Mouse (Mus musculus) midbrain, postnatal 0 days (tissue): ENCODE measurements around the gene Bmpr1a. TPM values are rescaled to one million over a fixed set of nuclear protein-coding genes. Genes with fewer than 3 reads are reported as not detected.

ENCODE experiments used
- ATAC-seq: fragments of 200-750 bp; cut with Nextera tagmentation; 2 replicates; pipeline ENCODE4 v1.8.0; 2017; ENCODE audit warnings: moderate number of reproducible peaks, mild to moderate bottlenecking, moderate TSS enrichment, moderate library complexity; ENCODE audit not compliant: low FRiP score
- DNase-seq: peaks from one replicate; pipeline ENCODE4 v3.0.0-alpha.2; 2015; ENCODE audit warnings: low spot score
- H3K27ac ChIP-seq: fragments of 300-500 bp; sonication (generic); 2 replicates; pipeline ENCODE4 v1.5.1; 2014; ENCODE audit warnings: low read depth, mild to moderate bottlenecking, low read length, mixed read lengths
- H3K27me3 ChIP-seq: fragments of 300-500 bp; sonication (generic); 2 replicates; pipeline ENCODE4 v1.6.1; 2014; ENCODE audit warnings: low read length, control low read depth, mixed read lengths; ENCODE audit not compliant: insufficient read depth
- H3K36me3 ChIP-seq: fragments of 300-500 bp; sonication (generic); 2 replicates; pipeline ENCODE4 v1.6.1; 2014; ENCODE audit warnings: low read length, control low read depth, mixed read lengths; ENCODE audit not compliant: insufficient read depth
- H3K4me1 ChIP-seq: fragments of 300-500 bp; sonication (generic); 2 replicates; pipeline ENCODE4 v1.6.1; 2014; ENCODE audit warnings: mild to moderate bottlenecking, control low read depth, antibody characterized with exemption, low read length, mixed read lengths; ENCODE audit not compliant: insufficient read depth
- H3K4me2 ChIP-seq: fragments of 300-500 bp; sonication (generic); 2 replicates; pipeline ENCODE4 v1.6.1; 2014; ENCODE audit warnings: low read depth, mild to moderate bottlenecking, low read length, mixed read lengths; ENCODE audit not compliant: poor library complexity, severe bottlenecking
- H3K4me3 ChIP-seq: fragments of 300-500 bp; sonication (generic); 2 replicates; pipeline ENCODE4 v1.5.1; 2014; ENCODE audit warnings: low read depth, mild to moderate bottlenecking, low read length, moderate library complexity
- H3K9ac ChIP-seq: fragments of 300-500 bp; sonication (generic); replicated peaks from 2 replicates; pipeline ENCODE4 v1.6.1; 2014; ENCODE audit warnings: mild to moderate bottlenecking, low read length, moderate library complexity, mixed read lengths; ENCODE audit not compliant: poor library complexity, severe bottlenecking
- H3K9me3 ChIP-seq: fragments of 300-500 bp; sonication (generic); 2 replicates; pipeline ENCODE4 v1.6.1; 2016; ENCODE audit warnings: low read length, control low read depth
- CTCF ChIP-seq: IDR thresholded peaks from 2 replicates; pipeline ENCODE4 v1.5.1; 2016; ENCODE audit warnings: antibody characterized with exemption, mild to moderate bottlenecking
- WGBS: fragments of 180-500 bp; shearing (Covaris S2); extraction: QIAGEN DNeasy Blood & Tissue Kit; methylation state at CpG from one replicate; pipeline ENCODE4 v1.1.7; 2014; 5-methylcytosine and 5-hydroxymethylcytosine counted together
- polyA plus RNA-seq: library from polyadenylated mRNA; unstranded; fragments of >200 nt; fragmentation: Nextera tagmentation; extraction: Ambion mirVana; gene quantifications from 2 replicates; pipeline ENCODE4 v1.2.1, GENCODE M21; 2015
- total RNA-seq: library from RNA; depleted of rRNA; stranded (reverse); fragments of >200 nt; gene quantifications from 2 replicates; pipeline ENCODE4 v1.2.3, GENCODE M21; 2014

Bmpr1a gene
- total and polyA plus RNA-seq, 2 experiments from 2014 or later, result 14.0 to 42.5 TPM

DNA sequence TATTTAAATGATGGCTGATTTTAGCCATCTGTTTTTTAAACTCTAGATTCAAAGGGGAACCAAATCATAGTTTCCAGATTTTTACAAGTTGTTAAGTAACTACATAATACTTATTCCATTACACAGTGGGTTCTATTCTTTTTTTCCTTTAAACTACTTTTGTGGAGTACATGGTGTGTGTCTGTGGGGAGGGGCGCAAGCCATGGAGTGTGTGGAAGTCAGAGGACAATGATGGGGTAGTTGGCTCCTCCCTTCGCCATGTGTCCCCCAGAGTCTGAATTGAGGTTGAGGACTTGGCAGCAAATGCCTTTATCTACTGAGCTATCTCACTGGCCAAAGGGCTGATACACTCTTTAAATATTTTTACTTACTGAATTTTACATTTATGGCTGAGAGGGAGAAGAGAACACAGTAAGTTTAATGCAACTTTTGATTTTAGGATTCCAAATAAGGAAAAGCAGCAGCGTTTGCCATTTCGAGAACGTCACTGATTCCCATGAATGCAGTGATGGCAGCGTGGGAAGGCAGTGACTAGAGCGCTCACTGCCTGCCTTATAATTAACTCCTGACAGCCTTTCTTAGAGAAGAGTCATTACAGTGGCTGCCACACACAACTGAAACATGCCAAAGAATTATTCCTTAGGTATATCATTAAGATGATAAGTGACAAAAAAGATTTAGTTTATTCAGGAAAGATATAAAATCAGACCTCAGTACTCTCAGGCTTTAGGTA, 90.8 kb downstream of the Bmpr1a start:
- no peaks in the 10 kb centered on the region for H3K9me3 ChIP-seq
- H3K27ac ChIP-seq, result no peak overlapping the region
- no peak overlapping the region for H3K4me2 ChIP-seq
- 92% methylated on average over 7 of the region's 7 CpGs for WGBS
- H3K36me3 ChIP-seq, result peaks cover 24% of the 10 kb centered on the region; the same call in 1 of the 2 replicates
- no peak overlapping the region for H3K4me3 ChIP-seq
- no peak overlapping the region for H3K9ac ChIP-seq
- no peak for ATAC-seq
- no peaks in the 10 kb centered on the region for H3K4me1 ChIP-seq
- DNase-seq, result no peak
- TF ChIP-seq CTCF, result no peak
- H3K27me3 ChIP-seq, result no peaks in the 10 kb centered on the region

DNA sequence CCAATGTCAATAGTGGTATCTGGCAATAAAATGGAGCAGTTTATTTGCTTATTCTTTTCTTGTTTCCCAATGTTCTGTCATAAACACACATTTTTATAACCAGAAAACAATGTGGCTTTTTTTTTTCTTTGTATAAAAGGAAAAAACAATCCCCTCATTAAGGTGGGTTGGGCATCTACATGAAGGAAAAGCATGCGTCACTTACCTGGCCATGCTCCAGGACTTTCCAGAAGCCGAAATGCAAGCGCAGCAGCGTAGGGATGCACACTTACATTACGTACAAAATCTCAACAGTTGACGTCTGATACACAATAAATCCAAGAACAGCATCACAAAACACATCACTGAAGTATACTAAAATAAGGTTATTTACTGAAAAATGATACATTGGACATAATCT, 92.4 kb downstream of the Bmpr1a start:
- WGBS, result 94% methylated on average over 6 of the region's 6 CpGs
- Histone ChIP-seq H3K4me3 (no peak overlapping the region), H3K9ac (no peak overlapping the region), H3K4me2 (no peak overlapping the region), H3K36me3 (peaks cover 27% of the 10 kb centered on the region; the same call in 1 of the 2 replicates), H3K9me3 (no peaks in the 10 kb centered on the region), H3K27ac (no peak overlapping the region), H3K4me1 (no peaks in the 10 kb centered on the region), H3K27me3 (no peaks in the 10 kb centered on the region)
- DNase-seq, result no peak
- no peak for ATAC-seq
- no peak for TF ChIP-seq CTCF

DNA sequence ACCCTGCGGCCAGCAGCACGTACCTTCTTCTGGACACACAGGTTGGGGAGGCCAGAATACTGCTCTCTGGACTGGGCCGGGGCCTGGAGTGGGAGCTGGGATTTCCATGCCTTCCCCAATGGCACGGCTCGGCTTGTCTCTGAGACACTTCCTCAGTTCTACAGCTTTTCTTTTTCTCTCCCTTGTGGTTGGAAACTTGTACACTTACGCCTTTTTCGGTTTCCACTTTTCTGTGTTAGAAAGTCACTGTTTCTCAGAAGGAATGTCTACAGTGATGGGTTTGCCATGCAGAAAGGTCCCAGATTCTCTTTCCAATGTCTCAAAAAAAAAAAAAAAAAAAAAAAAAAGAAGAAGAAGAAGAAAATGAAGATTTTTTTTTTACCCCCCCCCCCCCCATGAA, 99.7 kb downstream of the Bmpr1a start:
- Histone ChIP-seq H3K4me2 (no peak overlapping the region), H3K27ac (no peak overlapping the region), H3K4me3 (no peak overlapping the region), H3K9me3 (no peaks in the 10 kb centered on the region), H3K4me1 (no peaks in the 10 kb centered on the region), H3K9ac (no peak overlapping the region), H3K36me3 (peaks cover 9% of the 10 kb centered on the region; the same call in 1 of the 2 replicates), H3K27me3 (no peaks in the 10 kb centered on the region)
- ATAC-seq (no peak), DNase-seq (no peak)
- no peak for TF ChIP-seq CTCF
- 97% methylated on average over 7 of the region's 7 CpGs for WGBS

DNA sequence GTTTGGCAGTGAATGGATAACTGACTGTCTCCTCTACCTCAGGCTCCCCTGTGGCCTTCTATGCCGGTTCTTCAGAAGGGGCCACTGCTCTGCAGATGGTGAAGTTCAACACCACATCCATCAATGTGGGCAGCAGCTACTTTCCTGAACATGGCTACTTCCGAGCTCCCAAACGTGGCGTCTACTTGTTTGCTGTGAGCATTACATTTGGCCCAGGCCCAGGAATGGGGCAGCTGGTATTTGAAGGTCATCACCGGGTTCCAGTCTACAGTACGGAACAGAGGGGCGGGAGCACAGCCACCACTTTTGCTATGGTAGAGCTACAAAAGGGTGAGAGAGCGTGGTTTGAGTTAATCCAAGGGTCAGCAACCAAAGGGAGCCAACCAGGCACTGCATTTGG, 100.3 kb downstream of the Bmpr1a start:
- ATAC-seq (no peak), DNase-seq (no peak)
- 87% methylated on average over 8 of the region's 8 CpGs for WGBS
- Histone ChIP-seq H3K4me2 (no peak overlapping the region), H3K27me3 (no peaks in the 10 kb centered on the region), H3K9me3 (no peaks in the 10 kb centered on the region), H3K4me1 (no peaks in the 10 kb centered on the region), H3K36me3 (peaks cover 9% of the 10 kb centered on the region; the same call in 1 of the 2 replicates), H3K27ac (no peak overlapping the region), H3K4me3 (no peak overlapping the region), H3K9ac (no peak overlapping the region)
- no peak for TF ChIP-seq CTCF

DNA sequence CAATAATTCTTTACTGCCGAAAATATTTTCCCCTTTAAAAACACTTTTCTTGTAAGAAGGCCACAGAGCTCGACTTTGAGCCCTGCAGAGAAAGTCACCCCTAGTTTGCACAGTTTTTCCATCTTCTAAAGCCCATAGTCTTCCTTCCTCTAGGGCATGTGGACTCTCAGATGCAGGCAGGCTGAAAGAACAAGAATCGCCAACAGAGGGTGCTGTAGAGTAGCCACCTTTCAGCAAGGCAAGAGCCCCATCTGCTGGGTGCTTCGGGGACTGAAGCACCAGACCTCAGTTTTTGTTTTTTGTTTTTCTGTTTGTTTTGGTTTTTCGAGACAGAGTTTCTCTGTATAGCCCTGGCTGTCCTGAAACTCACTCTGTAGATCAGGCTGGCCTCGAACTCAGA, 102.0 kb downstream of the Bmpr1a start:
- no peak for ATAC-seq
- peak; percentile 61 for DNase-seq
- no peak overlapping the region for H3K27ac ChIP-seq

DNA sequence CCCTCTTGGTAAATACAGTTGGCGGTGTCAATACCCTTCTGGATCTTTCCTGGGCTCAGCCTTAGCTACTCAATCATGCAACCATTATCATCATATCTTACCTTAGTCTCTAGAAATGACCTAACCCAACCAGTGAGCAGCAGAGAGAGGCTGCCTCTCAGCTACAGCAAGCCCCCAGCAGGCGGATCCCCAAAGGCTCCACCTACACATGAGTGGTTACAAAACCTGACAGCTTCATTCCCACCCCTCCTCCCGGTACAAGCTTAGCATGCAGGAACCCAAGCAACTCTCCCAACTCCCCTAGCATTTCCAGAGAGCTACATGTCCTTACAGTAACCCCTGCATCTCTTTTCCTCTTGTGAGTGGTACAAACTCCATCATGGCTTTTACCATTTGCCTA, 103.1 kb downstream of the Bmpr1a start:
- no peak overlapping the region for H3K4me3 ChIP-seq
- H3K9me3 ChIP-seq, result no peaks in the 10 kb centered on the region
- no peaks in the 10 kb centered on the region for H3K4me1 ChIP-seq
- no peak overlapping the region for H3K27ac ChIP-seq
- TF ChIP-seq CTCF, result no peak
- peaks cover 3% of the 10 kb centered on the region; the same call in 1 of the 2 replicates for H3K36me3 ChIP-seq
- DNase-seq (no peak), ATAC-seq (no peak)
- H3K4me2 ChIP-seq, result no peak overlapping the region
- WGBS, result 92% methylated on average over 3 of the region's 3 CpGs
- no peak overlapping the region for H3K9ac ChIP-seq
- H3K27me3 ChIP-seq, result no peaks in the 10 kb centered on the region

More for the DNA sequence above, 102.0 kb downstream of the Bmpr1a start:
- peak; percentile 87 for TF ChIP-seq CTCF
- Histone ChIP-seq H3K4me3 (no peak overlapping the region), H3K4me1 (no peaks in the 10 kb centered on the region), H3K9me3 (no peaks in the 10 kb centered on the region), H3K36me3 (peaks cover 3% of the 10 kb centered on the region; the same call in 1 of the 2 replicates), H3K4me2 (no peak overlapping the region), H3K9ac (no peak overlapping the region), H3K27me3 (no peaks in the 10 kb centered on the region)
- 53% methylated on average over 6 of the region's 6 CpGs for WGBS
